Mouse (Mus musculus): ENCODE results near the gene Abcb5. TPM values are rescaled to one million over a fixed set of nuclear protein-coding genes. Genes with fewer than 3 reads are reported as not detected.

Abcb5 gene
- polyA plus RNA-seq, 1 experiment from 2014 or later = not detected

- Histone ChIP-seq H3K9me3 (ENCODE audit: control insufficient read depth, low read length) (no peaks in the 10 kb centered on the region), H3K27me3 (ENCODE audit: control insufficient read depth, insufficient read depth, low read length) (peaks cover 78% of the 10 kb centered on the region), H3K36me3 (ENCODE audit: control insufficient read depth, insufficient read depth, low read length) (no peaks in the 10 kb centered on the region), H3K4me3 (ENCODE audit: low read depth, low read length) (no peak overlapping the region), H3K4me1 (ENCODE audit: control insufficient read depth, insufficient read depth, low read length) (peaks cover 11% of the 10 kb centered on the region), H3K4me2 (ENCODE audit: low read depth) (peak overlapping the region; percentile 19), H3K9ac (ENCODE audit: low read length) (no peak overlapping the region), H3K27ac (ENCODE audit: low read depth, low read length) (no peak overlapping the region)
- WGBS = under 1% methylated on average over 15 of the region's 15 CpGs
- no peak for ATAC-seq (ENCODE audit: insufficient read depth, low FRiP score, low TSS enrichment)
- no peak for DNase-seq (ENCODE audit: low spot score)
Measured at GRCm38 (mm10) chr12:118840301-118840700, 125.9 kb downstream of the Abcb5 start.

- peaks cover 69% of the 10 kb centered on the region for H3K27me3 ChIP-seq (ENCODE audit: control insufficient read depth, insufficient read depth, low read length)
- DNase-seq (ENCODE audit: low spot score) = no peak
Measured at GRCm38 (mm10) chr12:118839398-118839797, 126.8 kb downstream of the Abcb5 start.

GRCm38 (mm10) chr12:118838260-118838659 is 128.0 kb downstream of the Abcb5 start:
- ATAC-seq (ENCODE audit: insufficient read depth, low FRiP score, low TSS enrichment) (no peak), DNase-seq (ENCODE audit: low spot score) (no peak)
- Histone ChIP-seq H3K4me3 (ENCODE audit: low read depth, low read length) (no peak overlapping the region), H3K9me3 (ENCODE audit: control insufficient read depth, low read length) (no peaks in the 10 kb centered on the region), H3K9ac (ENCODE audit: low read length) (no peak overlapping the region), H3K4me2 (ENCODE audit: low read depth) (no peak overlapping the region), H3K27me3 (ENCODE audit: control insufficient read depth, insufficient read depth, low read length) (peaks cover 59% of the 10 kb centered on the region), H3K36me3 (ENCODE audit: control insufficient read depth, insufficient read depth, low read length) (no peaks in the 10 kb centered on the region), H3K27ac (ENCODE audit: low read depth, low read length) (no peak overlapping the region), H3K4me1 (ENCODE audit: control insufficient read depth, insufficient read depth, low read length) (peaks cover 11% of the 10 kb centered on the region)
- 0% methylated on average over 2 of the region's 2 CpGs for WGBS

More at GRCm38 (mm10) chr12:118839398-118839797, 126.8 kb downstream of the Abcb5 start:
- ATAC-seq (ENCODE audit: insufficient read depth, low FRiP score, low TSS enrichment) = no peak
- peaks cover 11% of the 10 kb centered on the region for H3K4me1 ChIP-seq (ENCODE audit: control insufficient read depth, insufficient read depth, low read length)
- H3K9ac ChIP-seq (ENCODE audit: low read length) = no peak overlapping the region
- no peaks in the 10 kb centered on the region for H3K36me3 ChIP-seq (ENCODE audit: control insufficient read depth, insufficient read depth, low read length)
- no peaks in the 10 kb centered on the region for H3K9me3 ChIP-seq (ENCODE audit: control insufficient read depth, low read length)
- no peak overlapping the region for H3K4me2 ChIP-seq (ENCODE audit: low read depth)
- H3K27ac ChIP-seq (ENCODE audit: low read depth, low read length) = no peak overlapping the region
- no peak overlapping the region for H3K4me3 ChIP-seq (ENCODE audit: low read depth, low read length)
- WGBS = 8% methylated on average over 5 of the region's 5 CpGs

- whole genome bisulfite sequencing = 2% methylated on average over 11 of the region's 11 CpGs
- Histone ChIP-seq H3K36me3 (ENCODE audit: control insufficient read depth, insufficient read depth, low read length) (no peaks in the 10 kb centered on the region), H3K27me3 (ENCODE audit: control insufficient read depth, insufficient read depth, low read length) (peaks cover 50% of the 10 kb centered on the region), H3K9ac (ENCODE audit: low read length) (no peak overlapping the region; the same call in 1 of the 2 replicates), H3K4me3 (ENCODE audit: low read depth, low read length) (peak overlapping the region; percentile 54), H3K4me2 (ENCODE audit: low read depth) (peak overlapping the region; percentile 87), H3K4me1 (ENCODE audit: control insufficient read depth, insufficient read depth, low read length) (peaks cover 5% of the 10 kb centered on the region; the same call in 1 of the 2 replicates), H3K27ac (ENCODE audit: low read depth, low read length) (no peak overlapping the region), H3K9me3 (ENCODE audit: control insufficient read depth, low read length) (no peaks in the 10 kb centered on the region)
- no peak for ATAC-seq (ENCODE audit: insufficient read depth, low FRiP score, low TSS enrichment)
- no peak for DNase-seq (ENCODE audit: low spot score)
Measured at GRCm38 (mm10) chr12:118837361-118837760, 128.9 kb downstream of the Abcb5 start.

GRCm38 (mm10) chr12:118836411-118837341 is 129.5 kb downstream of the Abcb5 start:
- Histone ChIP-seq H3K4me3 (ENCODE audit: low read depth, low read length) (peak overlapping the region; percentile 54), H3K9ac (ENCODE audit: low read length) (peak overlapping the region; percentile 59), H3K4me2 (ENCODE audit: low read depth) (peak overlapping the region; percentile 87), H3K9me3 (ENCODE audit: control insufficient read depth, low read length) (no peaks in the 10 kb centered on the region), H3K27ac (ENCODE audit: low read depth, low read length) (peak overlapping the region; percentile 11; the same call in 1 of the 2 replicates), H3K36me3 (ENCODE audit: control insufficient read depth, insufficient read depth, low read length) (no peaks in the 10 kb centered on the region), H3K27me3 (ENCODE audit: control insufficient read depth, insufficient read depth, low read length) (peaks cover 50% of the 10 kb centered on the region), H3K4me1 (ENCODE audit: control insufficient read depth, insufficient read depth, low read length) (peaks cover 5% of the 10 kb centered on the region; the same call in 1 of the 2 replicates)
- peak; percentile 72 for DNase-seq (ENCODE audit: low spot score)
- WGBS = under 1% methylated on average over 67 of the region's 72 CpGs
- ATAC-seq (ENCODE audit: insufficient read depth, low FRiP score, low TSS enrichment) = peak; percentile 77

GRCm38 (mm10) chr12:118829881-118830280 is 136.3 kb downstream of the Abcb5 start:
- H3K9me3 ChIP-seq (ENCODE audit: control insufficient read depth, low read length) = no peaks in the 10 kb centered on the region
- H3K4me3 ChIP-seq (ENCODE audit: low read depth, low read length) = no peak overlapping the region
- no peak overlapping the region for H3K4me2 ChIP-seq (ENCODE audit: low read depth)
- no peak overlapping the region for H3K9ac ChIP-seq (ENCODE audit: low read length)
- no peak for DNase-seq (ENCODE audit: low spot score)
- ATAC-seq (ENCODE audit: insufficient read depth, low FRiP score, low TSS enrichment) = peak; percentile 80
- H3K36me3 ChIP-seq (ENCODE audit: control insufficient read depth, insufficient read depth, low read length) = no peaks in the 10 kb centered on the region
- 53% methylated on average over 6 of the region's 6 CpGs for WGBS
- no peaks in the 10 kb centered on the region for H3K27me3 ChIP-seq (ENCODE audit: control insufficient read depth, insufficient read depth, low read length)
- H3K4me1 ChIP-seq (ENCODE audit: control insufficient read depth, insufficient read depth, low read length) = no peaks in the 10 kb centered on the region
- H3K27ac ChIP-seq (ENCODE audit: low read depth, low read length) = no peak overlapping the region

Other genes starting within 250 kb of the Abcb5 start
- gene Sp8, start 120.1 kb downstream of the Abcb5 start, polyA plus RNA-seq (2014; fragmentation: Nextera tagmentation; extraction: Ambion mirVana) = 9.4 and 9.8 TPM in 2 replicates